ENCODE assay signal across 19 mouse cellular contexts in the genomic region with DNA sequence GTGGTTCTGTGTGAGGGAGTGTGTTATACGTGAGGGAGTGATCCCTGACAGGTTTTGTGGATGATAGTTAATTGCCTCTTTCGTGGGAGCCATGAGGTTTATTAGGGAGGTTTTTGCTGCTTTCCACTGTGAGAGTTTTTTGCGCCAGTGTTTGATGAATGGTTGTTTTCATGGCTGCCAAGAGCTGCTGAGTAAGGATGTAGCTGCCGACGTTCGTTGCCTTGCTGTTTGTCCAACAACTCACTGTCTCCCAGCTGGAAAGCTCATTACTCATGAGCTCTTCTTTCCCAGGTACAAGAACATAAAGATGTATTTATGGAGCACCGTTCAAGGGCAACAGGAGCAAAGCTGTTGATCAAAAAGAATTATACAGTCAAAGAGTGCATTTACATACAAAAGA. TPM values are rescaled to one million over a fixed set of nuclear protein-coding genes. Genes with fewer than 3 reads are reported as not detected.
A peak's percentile ranks its signal among the peaks of the same experiment; 100 is the strongest.
DNase-seq lines count a peak whose midpoint lies in the region; ATAC-seq and TF ChIP-seq lines count a peak whose summit lies in the region.
"Had no signal": no experiment of that assay in that cellular context is flagged by ENCODE, and none has a peak within 500 bp of the region (broad histone marks: within the 10 kb centered on the region; RNA-seq: fewer than 3 reads in every experiment).

No protein-coding gene starts in this region.

- 0 out of 2 replicates have a peak, but pooled peaks cover 5% of the 10 kb centered on the region for H3K27me3 ChIP-seq in forebrain, embryonic 16.5 days (replicated peaks; ENCODE audit: control insufficient read depth, insufficient read depth, low read length)
- H3K27me3 ChIP-seq in forebrain, embryonic 14.5 days (replicated peaks; ENCODE audit: control insufficient read depth, insufficient read depth, low read length): peaks cover 4% of the 10 kb centered on the region; the same call in 1 of the 2 replicates
- H3K27me3 ChIP-seq in kidney, postnatal 0 days (ENCODE audit: insufficient read depth, low read length): no peaks in the 10 kb centered on the region
- no peaks in the 10 kb centered on the region for H3K27me3 ChIP-seq in testis, adult 2 months (ENCODE audit: control insufficient read depth, insufficient read depth, low read length)

- H3K4me3 ChIP-seq in forebrain, embryonic 16.5 days (replicated peaks; ENCODE audit: low read length): no peak overlapping the region
- H3K4me3 ChIP-seq in forebrain, embryonic 14.5 days (ENCODE audit: low read depth, low read length): no peak overlapping the region
- no peak overlapping the region for H3K4me3 ChIP-seq in kidney, postnatal 0 days (replicated peaks; ENCODE audit: low read depth, low read length)
- H3K4me3 ChIP-seq in testis, adult 2 months (ENCODE audit: control insufficient read depth, low read depth, low read length): peak overlapping the region; percentile 65
- H3K4me3 ChIP-seq: embryonic facial prominence, embryonic 13.5 days; heart, adult 2 months; heart, embryonic 15.5 days; hindbrain, embryonic 13.5 days had no signal

- H3K4me1 ChIP-seq in forebrain, embryonic 16.5 days (replicated peaks; ENCODE audit: control insufficient read depth, insufficient read depth, low read length): peaks cover 13% of the 10 kb centered on the region
- peaks cover 3% of the 10 kb centered on the region; the same call in 1 of the 2 replicates for H3K4me1 ChIP-seq in forebrain, embryonic 14.5 days (ENCODE audit: control insufficient read depth, insufficient read depth, low read length)
- peaks cover 5% of the 10 kb centered on the region; the same call in 1 of the 2 replicates for H3K4me1 ChIP-seq in kidney, postnatal 0 days (replicated peaks; ENCODE audit: insufficient read depth, low read length)
- peaks cover 19% of the 10 kb centered on the region for H3K4me1 ChIP-seq in testis, adult 2 months (ENCODE audit: control insufficient read depth, insufficient read depth, low read length)
- H3K4me1 ChIP-seq: heart, embryonic 15.5 days had no signal

- DNase-seq in forebrain, embryonic 14.5 days (ENCODE audit: low spot score): no peak
- peak; percentile 21 for DNase-seq in kidney, postnatal 0 days (ENCODE audit: low spot score)
- DNase-seq in kidney, adult 9 months: no peak
- no peak for DNase-seq in testis, postnatal 10 days (ENCODE audit: low spot score)
- no peak for DNase-seq in adrenal gland, adult 18-20 months (ENCODE audit: low spot score in 2 of 2)
- DNase-seq: adrenal gland, postnatal 10 days; cerebellum, adult 18-20 months; cerebellum, adult 9-11 months; cerebellum, postnatal 36 days; gastrocnemius, postnatal 10 days; heart, adult 2 months; heart, postnatal 14 days had no signal

- ATAC-seq in forebrain, embryonic 16.5 days: no peak
- ATAC-seq in forebrain, embryonic 14.5 days: no peak
- ATAC-seq in kidney, postnatal 0 days (replicated peaks; ENCODE audit: low FRiP score, low read depth): no peak
- ATAC-seq: intestine, embryonic 16.5 days had no signal

- no peaks in the 10 kb centered on the region for H3K36me3 ChIP-seq in forebrain, embryonic 16.5 days (ENCODE audit: control insufficient read depth, insufficient read depth)
- H3K36me3 ChIP-seq in forebrain, embryonic 14.5 days (ENCODE audit: control insufficient read depth, insufficient read depth, low read length): no peaks in the 10 kb centered on the region
- H3K36me3 ChIP-seq in kidney, postnatal 0 days (ENCODE audit: insufficient read depth, low read length): no peaks in the 10 kb centered on the region
- H3K36me3 ChIP-seq in testis, adult 2 months (ENCODE audit: control insufficient read depth, insufficient read depth, low read length): no peaks in the 10 kb centered on the region
- H3K36me3 ChIP-seq: embryonic facial prominence, embryonic 13.5 days; heart, embryonic 15.5 days; hindbrain, embryonic 13.5 days had no signal

- no peak overlapping the region for H3K27ac ChIP-seq in forebrain, embryonic 16.5 days (ENCODE audit: low read length)
- H3K27ac ChIP-seq in forebrain, embryonic 14.5 days (ENCODE audit: low read depth, low read length): no peak overlapping the region
- no peak overlapping the region for H3K27ac ChIP-seq in kidney, postnatal 0 days
- peak overlapping the region; percentile 5; the same call in 1 of the 2 replicates for H3K27ac ChIP-seq in testis, adult 2 months (ENCODE audit: control insufficient read depth, insufficient read depth, low read depth, low read length)
- H3K27ac ChIP-seq: embryonic facial prominence, embryonic 13.5 days; heart, adult 2 months; heart, embryonic 15.5 days; hindbrain, embryonic 13.5 days had no signal

- no peaks in the 10 kb centered on the region for H3K9me3 ChIP-seq in forebrain, embryonic 16.5 days (ENCODE audit: control insufficient read depth, low read length)
- no peaks in the 10 kb centered on the region for H3K9me3 ChIP-seq in forebrain, embryonic 14.5 days (replicated peaks; ENCODE audit: control insufficient read depth, low read length)
- no peaks in the 10 kb centered on the region for H3K9me3 ChIP-seq in kidney, postnatal 0 days (replicated peaks; ENCODE audit: low read length)
- H3K9me3 ChIP-seq: embryonic facial prominence, embryonic 13.5 days; heart, embryonic 15.5 days; hindbrain, embryonic 13.5 days had no signal

- TF ChIP-seq POLR2A in testis, adult 2 months (IDR thresholded peaks at IDR 0.05; ENCODE audit: control insufficient read depth, low read depth, low read length): no peak

- H3K4me2 ChIP-seq in forebrain, embryonic 16.5 days (ENCODE audit: low read length): peak overlapping the region; percentile 7; the same call in 1 of the 2 replicates
- no peak overlapping the region for H3K4me2 ChIP-seq in forebrain, embryonic 14.5 days (ENCODE audit: low read length)
- peak overlapping the region; percentile 22; the same call in 1 of the 2 replicates for H3K4me2 ChIP-seq in kidney, postnatal 0 days (ENCODE audit: low read length)
- H3K4me2 ChIP-seq: embryonic facial prominence, embryonic 13.5 days; heart, embryonic 11.5 days; heart, embryonic 15.5 days; hindbrain, embryonic 13.5 days had no signal

- no peak for TF ChIP-seq CTCF in kidney, postnatal 0 days (IDR thresholded peaks at IDR 0.05; ENCODE audit: low read depth)
- TF ChIP-seq CTCF in testis, adult 2 months (IDR thresholded peaks at IDR 0.05; ENCODE audit: control insufficient read depth, insufficient read depth, insufficient replicate concordance, low read depth, low read length): no peak

- no peak overlapping the region for H3K9ac ChIP-seq in forebrain, embryonic 16.5 days (replicated peaks; ENCODE audit: low read depth, low read length)
- no peak overlapping the region for H3K9ac ChIP-seq in forebrain, embryonic 14.5 days (ENCODE audit: low read length)
- no peak overlapping the region for H3K9ac ChIP-seq in kidney, postnatal 0 days (ENCODE audit: low read depth, low read length)
- H3K9ac ChIP-seq: embryonic facial prominence, embryonic 13.5 days; heart, embryonic 15.5 days; hindbrain, embryonic 13.5 days had no signal

- 10% methylated on average over 7 of the region's 7 CpGs for WGBS in forebrain, embryonic 16.5 days
- 15% methylated on average over 7 of the region's 7 CpGs for WGBS in forebrain, embryonic 14.5 days
- 14% methylated on average over 7 of the region's 7 CpGs for WGBS in kidney, postnatal 0 days

RNA-seq across cellular contexts. Expression of gene Zfyve27, which starts 0.4 kb away (rescaled TPM):
- polyA plus RNA-seq in forebrain, embryonic 16.5 days (2015; fragmentation: Nextera tagmentation; extraction: Ambion mirVana): 65.4 and 78.7 TPM in 2 replicates
- polyA plus RNA-seq in forebrain, embryonic 14.5 days (2014; fragmentation: Nextera tagmentation; extraction: Ambion mirVana): 19.5 and 28.0 TPM in 2 replicates
- polyA plus RNA-seq in kidney, postnatal 0 days (2015; fragmentation: Nextera tagmentation; extraction: Ambion mirVana): 19.9 and 20.3 TPM in 2 replicates
- 57.8 and 60.3 TPM in 2 replicates for polyA plus RNA-seq in testis, adult 2 months (2012; rRNA removed)
- total RNA-seq in adrenal gland, adult 18-20 months (2021): 10 to 100 TPM; 44.6 to 55.1 TPM

RNA-seq across cellular contexts. Expression of gene Marveld1, which starts 17.0 kb away (rescaled TPM):
- 1.5 and 2.0 TPM in 2 replicates for polyA plus RNA-seq in forebrain, embryonic 16.5 days (2015; fragmentation: Nextera tagmentation; extraction: Ambion mirVana)
- polyA plus RNA-seq in forebrain, embryonic 14.5 days (2014; fragmentation: Nextera tagmentation; extraction: Ambion mirVana): 2.2 and 3.1 TPM in 2 replicates
- 12.5 and 18.9 TPM in 2 replicates for polyA plus RNA-seq in kidney, postnatal 0 days (2015; fragmentation: Nextera tagmentation; extraction: Ambion mirVana)
- 5.5 and 5.9 TPM in 2 replicates for polyA plus RNA-seq in testis, adult 2 months (2012; rRNA removed)
- 10 to 100 TPM; 33.9 to 41.1 TPM for total RNA-seq in adrenal gland, adult 18-20 months (2021)

RNA-seq across cellular contexts. Expression of gene Avpi1, which starts 35.3 kb away (rescaled TPM):
- 7.4 and 7.5 TPM in 2 replicates for polyA plus RNA-seq in forebrain, embryonic 16.5 days (2015; fragmentation: Nextera tagmentation; extraction: Ambion mirVana)
- polyA plus RNA-seq in forebrain, embryonic 14.5 days (2014; fragmentation: Nextera tagmentation; extraction: Ambion mirVana): 9.5 and 13.0 TPM in 2 replicates
- 37.1 and 37.9 TPM in 2 replicates for polyA plus RNA-seq in kidney, postnatal 0 days (2015; fragmentation: Nextera tagmentation; extraction: Ambion mirVana)
- polyA plus RNA-seq in testis, adult 2 months (2012; rRNA removed): 8.4 and 10.8 TPM in 2 replicates
- total RNA-seq in adrenal gland, adult 18-20 months (2021): 100 to 1,000 TPM in 1 of 2 experiments, 10 to 100 TPM in 1; 81.8 to 108 TPM

RNA-seq across cellular contexts. Expression of gene Sfrp5, which starts 37.9 kb away (rescaled TPM):
- polyA plus RNA-seq in forebrain, embryonic 16.5 days (2015; fragmentation: Nextera tagmentation; extraction: Ambion mirVana): 1.2 and 1.5 TPM in 2 replicates
- 0.78 and 0.81 TPM in 2 replicates for polyA plus RNA-seq in forebrain, embryonic 14.5 days (2014; fragmentation: Nextera tagmentation; extraction: Ambion mirVana)
- 0.21 and 0.36 TPM in 2 replicates for polyA plus RNA-seq in kidney, postnatal 0 days (2015; fragmentation: Nextera tagmentation; extraction: Ambion mirVana)
- polyA plus RNA-seq in testis, adult 2 months (2012; rRNA removed): 0.10 TPM in 1 of 2 replicates, not detected in the other
- 1 to 10 TPM; 3.4 to 5.9 TPM for total RNA-seq in adrenal gland, adult 18-20 months (2021)
